Mouse (Mus musculus): Measurements from ENCODE around the gene St3gal5.

DNA sequence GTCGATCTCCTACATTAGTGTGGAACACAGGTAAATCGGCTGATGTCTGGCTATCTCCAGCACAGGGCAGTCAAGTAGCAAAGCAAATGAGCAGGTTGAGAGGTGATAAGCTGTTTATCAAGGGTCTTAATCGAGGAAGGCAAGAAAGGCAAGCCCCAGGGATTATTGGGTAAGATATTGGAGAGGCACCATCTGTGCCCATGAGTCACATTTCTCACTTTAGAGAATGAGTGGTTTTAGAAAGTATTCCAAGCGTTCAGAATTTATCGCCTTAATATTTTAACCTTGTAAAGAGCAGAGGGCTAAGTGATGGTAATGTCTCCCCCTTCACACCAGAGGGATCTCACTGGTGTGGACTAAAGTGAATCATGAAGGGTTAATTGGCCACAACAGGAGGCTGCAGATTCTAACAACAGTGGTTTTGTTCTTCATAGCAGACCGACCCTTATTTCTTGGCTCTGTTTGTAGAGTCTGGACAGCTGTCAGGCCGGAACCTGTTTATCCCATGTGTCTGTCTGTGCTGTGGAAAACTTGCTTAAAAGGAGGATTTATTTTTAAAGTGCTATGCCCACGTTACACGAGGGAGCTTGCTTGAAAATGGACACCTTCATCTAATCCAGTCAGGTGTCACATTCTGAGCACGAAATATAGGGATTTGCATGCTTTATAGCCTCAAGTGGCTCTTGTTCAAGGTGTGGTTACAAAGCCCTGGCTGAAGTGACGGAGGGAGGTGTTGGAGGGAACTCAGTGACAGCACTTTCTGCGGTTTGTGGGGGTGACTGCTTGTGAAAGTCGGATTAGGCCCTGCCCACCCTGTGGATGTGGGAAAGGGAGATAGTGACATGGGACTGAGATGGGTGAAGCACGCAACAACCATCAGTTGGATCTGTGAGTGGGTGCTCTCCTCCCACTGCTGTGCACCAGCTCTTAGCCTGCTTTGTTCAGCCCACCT lies 11.8 kb downstream of the St3gal5 start:
- no peak for TF ChIP-seq POLR2A (IDR thresholded peaks at IDR 0.05; ENCODE audit: low read depth, low read length)
- no peak for TF ChIP-seq CTCF (conservative IDR thresholded peaks at IDR 0.05; ENCODE audit: insufficient read depth, insufficient read length, low read depth, low read length)
